Mouse (Mus musculus): ENCODE data around the gene Reep3.
"Not testable (repeated sequence)": the region's sequence is repeated elsewhere in the genome, so short reads cannot be mapped to it uniquely, and the experiment has no call there.

Reep3 gene

GRCm38 (mm10) chr10:67115666-67116091, 18.9 kb upstream of the Reep3 start:
- no peaks in the 10 kb centered on the region for H3K27me3 ChIP-seq (ENCODE audit: insufficient read depth, low read length)
- H3K36me3 ChIP-seq (ENCODE audit: insufficient read depth, low read length) = peaks cover 52% of the 10 kb centered on the region
- peaks cover 98% of the 10 kb centered on the region for H3K4me1 ChIP-seq (replicated peaks; ENCODE audit: low read depth, low read length)
- H3K9me3 ChIP-seq (ENCODE audit: low read length) = no peaks in the 10 kb centered on the region
- no peak overlapping the region for H3K4me3 ChIP-seq (replicated peaks; ENCODE audit: low read length)
- TF ChIP-seq NANOG (IDR thresholded peaks at IDR 0.05; ENCODE audit: borderline replicate concordance, low read length) (no peak), POU5F1 (IDR thresholded peaks at IDR 0.05; ENCODE audit: borderline replicate concordance, low read length) (no peak), CTCF (conservative IDR thresholded peaks at IDR 0.05; ENCODE audit: low read length) (no peak)

- H3K4me1 ChIP-seq (replicated peaks; ENCODE audit: low read depth, low read length) = peaks cover 98% of the 10 kb centered on the region
- peaks cover 56% of the 10 kb centered on the region for H3K36me3 ChIP-seq (ENCODE audit: insufficient read depth, low read length)
- 0 out of 2 replicates have a peak overlapping the region, but pooled peaks have one; percentile 1 for H3K4me3 ChIP-seq (replicated peaks; ENCODE audit: low read length)
- H3K9me3 ChIP-seq (ENCODE audit: low read length) = no peaks in the 10 kb centered on the region
- TF ChIP-seq POU5F1 (IDR thresholded peaks at IDR 0.05; ENCODE audit: borderline replicate concordance, low read length) (no peak), CTCF (conservative IDR thresholded peaks at IDR 0.05; ENCODE audit: low read length) (no peak), NANOG (IDR thresholded peaks at IDR 0.05; ENCODE audit: borderline replicate concordance, low read length) (no peak)
- no peaks in the 10 kb centered on the region for H3K27me3 ChIP-seq (ENCODE audit: insufficient read depth, low read length)
Measured at GRCm38 (mm10) chr10:67115115-67115514, 18.4 kb upstream of the Reep3 start.

- H3K9me3 ChIP-seq (ENCODE audit: low read length) = no peaks in the 10 kb centered on the region
- H3K4me3 ChIP-seq (replicated peaks; ENCODE audit: low read length) = 0 out of 2 replicates have a peak overlapping the region, but pooled peaks have one; percentile 23
- no peaks in the 10 kb centered on the region for H3K27me3 ChIP-seq (ENCODE audit: insufficient read depth, low read length)
- no peak for TF ChIP-seq NANOG (IDR thresholded peaks at IDR 0.05; ENCODE audit: borderline replicate concordance, low read length)
- no peak for TF ChIP-seq CTCF (conservative IDR thresholded peaks at IDR 0.05; ENCODE audit: low read length)
- no peak for TF ChIP-seq POU5F1 (IDR thresholded peaks at IDR 0.05; ENCODE audit: borderline replicate concordance, low read length)
- H3K36me3 ChIP-seq (ENCODE audit: insufficient read depth, low read length) = peaks cover 69% of the 10 kb centered on the region
- peaks cover 98% of the 10 kb centered on the region for H3K4me1 ChIP-seq (replicated peaks; ENCODE audit: low read depth, low read length)
Measured at GRCm38 (mm10) chr10:67113833-67114232, 17.1 kb upstream of the Reep3 start.

GRCm38 (mm10) chr10:67112967-67113366, 16.2 kb upstream of the Reep3 start:
- Histone ChIP-seq H3K4me1 (replicated peaks; ENCODE audit: low read depth, low read length) (peaks cover 98% of the 10 kb centered on the region), H3K36me3 (ENCODE audit: insufficient read depth, low read length) (peaks cover 71% of the 10 kb centered on the region)
- not testable (repeated sequence) for H3K4me3 ChIP-seq (replicated peaks; ENCODE audit: low read length); H3K27me3 ChIP-seq (ENCODE audit: insufficient read depth, low read length); H3K9me3 ChIP-seq (ENCODE audit: low read length)

GRCm38 (mm10) chr10:67111799-67112177, 15.0 kb upstream of the Reep3 start:
- TF ChIP-seq CTCF (conservative IDR thresholded peaks at IDR 0.05; ENCODE audit: low read length) = no peak
- TF ChIP-seq NANOG (IDR thresholded peaks at IDR 0.05; ENCODE audit: borderline replicate concordance, low read length) = no peak
- TF ChIP-seq POU5F1 (IDR thresholded peaks at IDR 0.05; ENCODE audit: borderline replicate concordance, low read length) = no peak
- Histone ChIP-seq H3K27me3 (ENCODE audit: insufficient read depth, low read length) (no peaks in the 10 kb centered on the region), H3K4me3 (replicated peaks; ENCODE audit: low read length) (no peak overlapping the region), H3K4me1 (replicated peaks; ENCODE audit: low read depth, low read length) (peaks cover 99% of the 10 kb centered on the region), H3K36me3 (ENCODE audit: insufficient read depth, low read length) (peaks cover 74% of the 10 kb centered on the region), H3K9me3 (ENCODE audit: low read length) (no peaks in the 10 kb centered on the region)

GRCm38 (mm10) chr10:67111044-67111798, 14.5 kb upstream of the Reep3 start:
- Histone ChIP-seq H3K4me1 (replicated peaks; ENCODE audit: low read depth, low read length) (peaks cover 99% of the 10 kb centered on the region), H3K4me3 (replicated peaks; ENCODE audit: low read length) (no peak overlapping the region), H3K27me3 (ENCODE audit: insufficient read depth, low read length) (no peaks in the 10 kb centered on the region), H3K36me3 (ENCODE audit: insufficient read depth, low read length) (peaks cover 74% of the 10 kb centered on the region), H3K9me3 (ENCODE audit: low read length) (no peaks in the 10 kb centered on the region)
- TF ChIP-seq NANOG (IDR thresholded peaks at IDR 0.05; ENCODE audit: borderline replicate concordance, low read length) = no peak
- no peak for TF ChIP-seq POU5F1 (IDR thresholded peaks at IDR 0.05; ENCODE audit: borderline replicate concordance, low read length)
- no peak for TF ChIP-seq CTCF (conservative IDR thresholded peaks at IDR 0.05; ENCODE audit: low read length)

GRCm38 (mm10) chr10:67109635-67110034, 12.9 kb upstream of the Reep3 start:
- H3K9me3 ChIP-seq (ENCODE audit: low read length) = no peaks in the 10 kb centered on the region
- TF ChIP-seq POU5F1 (IDR thresholded peaks at IDR 0.05; ENCODE audit: borderline replicate concordance, low read length) (no peak), CTCF (conservative IDR thresholded peaks at IDR 0.05; ENCODE audit: low read length) (no peak), NANOG (IDR thresholded peaks at IDR 0.05; ENCODE audit: borderline replicate concordance, low read length) (no peak)
- no peak overlapping the region for H3K4me3 ChIP-seq (replicated peaks; ENCODE audit: low read length)
- H3K4me1 ChIP-seq (replicated peaks; ENCODE audit: low read depth, low read length) = peaks cover 99% of the 10 kb centered on the region
- no peaks in the 10 kb centered on the region for H3K27me3 ChIP-seq (ENCODE audit: insufficient read depth, low read length)
- H3K36me3 ChIP-seq (ENCODE audit: insufficient read depth, low read length) = peaks cover 71% of the 10 kb centered on the region

GRCm38 (mm10) chr10:67108096-67108495, 11.4 kb upstream of the Reep3 start:
- no peaks in the 10 kb centered on the region for H3K27me3 ChIP-seq (ENCODE audit: insufficient read depth, low read length)
- peaks cover 73% of the 10 kb centered on the region for H3K36me3 ChIP-seq (ENCODE audit: insufficient read depth, low read length)
- H3K4me3 ChIP-seq (replicated peaks; ENCODE audit: low read length) = 0 out of 2 replicates have a peak overlapping the region, but pooled peaks have one; percentile 17
- TF ChIP-seq NANOG (IDR thresholded peaks at IDR 0.05; ENCODE audit: borderline replicate concordance, low read length) = no peak
- TF ChIP-seq POU5F1 (IDR thresholded peaks at IDR 0.05; ENCODE audit: borderline replicate concordance, low read length) = no peak
- TF ChIP-seq CTCF (conservative IDR thresholded peaks at IDR 0.05; ENCODE audit: low read length) = no peak
- peaks cover 100% of the 10 kb centered on the region for H3K4me1 ChIP-seq (replicated peaks; ENCODE audit: low read depth, low read length)
- H3K9me3 ChIP-seq (ENCODE audit: low read length) = no peaks in the 10 kb centered on the region

Data from E14TG2a.4 (cell line).